Mouse (Mus musculus) liver, embryonic 15.5 days (tissue): ENCODE results near the gene Pcsk4. TPM values are rescaled to one million over a fixed set of nuclear protein-coding genes. Genes with fewer than 3 reads are reported as not detected.
A peak's percentile ranks its signal among the peaks of the same experiment; 100 is the strongest.

ENCODE experiments used
- ATAC-seq: fragments of 200-750 bp; cut with Nextera tagmentation; 2 replicates; pipeline ENCODE4 v1.8.0; 2017; ENCODE audit warnings: moderate number of reproducible peaks, mild to moderate bottlenecking, moderate library complexity; ENCODE audit not compliant: insufficient read depth
- H3K27ac ChIP-seq: fragments of 300-500 bp; sonication (generic); replicated peaks from 2 replicates; pipeline ENCODE4 v1.5.1; 2015; ENCODE audit warnings: mild to moderate bottlenecking, inconsistent platforms
- H3K27me3 ChIP-seq: fragments of 300-500 bp; sonication (generic); 2 replicates; pipeline ENCODE4 v1.6.1; 2015; ENCODE audit warnings: mild to moderate bottlenecking, inconsistent platforms
- H3K36me3 ChIP-seq: fragments of 300-500 bp; sonication (generic); replicated peaks from 2 replicates; pipeline ENCODE4 v1.6.1; 2015; ENCODE audit warnings: moderate library complexity, mild to moderate bottlenecking, inconsistent platforms
- H3K4me1 ChIP-seq: fragments of 300-500 bp; sonication (generic); replicated peaks from 2 replicates; pipeline ENCODE4 v1.6.1; 2015; ENCODE audit warnings: inconsistent platforms
- H3K4me2 ChIP-seq: fragments of 300-500 bp; sonication (generic); 2 replicates; pipeline ENCODE4 v1.6.1; 2015; ENCODE audit warnings: moderate library complexity, mild to moderate bottlenecking, inconsistent platforms
- H3K4me3 ChIP-seq: fragments of 300-500 bp; sonication (generic); replicated peaks from 2 replicates; pipeline ENCODE4 v1.5.1; 2015; ENCODE audit warnings: mild to moderate bottlenecking, inconsistent platforms
- H3K9ac ChIP-seq: fragments of 300-500 bp; sonication (generic); 2 replicates; pipeline ENCODE4 v1.6.1; 2015; ENCODE audit warnings: moderate library complexity, mild to moderate bottlenecking, inconsistent platforms
- H3K9me3 ChIP-seq: fragments of 300-500 bp; sonication (generic); replicated peaks from 2 replicates; pipeline ENCODE4 v1.6.1; 2016; ENCODE audit warnings: inconsistent platforms
- WGBS: fragments of 180-500 bp; shearing (Covaris S2); methylation state at CpG from one replicate; pipeline ENCODE4 v1.1.7; 2015; ENCODE audit warnings: mixed read lengths; ENCODE audit not compliant: insufficient replicate concordance; 5-methylcytosine and 5-hydroxymethylcytosine counted together
- microRNA-seq: library from miRNA; unstranded; fragments of <30 nt; microRNA quantifications from one replicate; pipeline ENCODE4, GENCODE M21; 2016
- polyA plus RNA-seq: library from polyadenylated mRNA; unstranded; fragments of >200 nt; fragmentation: Nextera tagmentation; extraction: Ambion mirVana; gene quantifications from 2 replicates; pipeline ENCODE4 v1.2.1, GENCODE M21; 2015

The Pcsk4 gene
- polyA plus RNA-seq, 1 experiment from 2014 or later, result 3.9 TPM

- ATAC-seq, result no peak
These were observed 47.4 kb downstream of the Pcsk4 start for GRCm38 (mm10) chr10:80281921-80282371.

GRCm38 (mm10) chr10:80281304-80281703 lies 48.0 kb downstream of the Pcsk4 start:
- no peak overlapping the region for H3K9ac ChIP-seq
- no peaks in the 10 kb centered on the region for H3K27me3 ChIP-seq
- no peaks in the 10 kb centered on the region for H3K9me3 ChIP-seq
- no peak overlapping the region for H3K4me3 ChIP-seq
- H3K27ac ChIP-seq, result peak overlapping the region; percentile 34; the same call in 1 of the 2 replicates
- 79% methylated on average over 7 of the region's 7 CpGs for WGBS
- ATAC-seq, result no peak
- no peak overlapping the region for H3K4me2 ChIP-seq
- peaks cover 100% of the 10 kb centered on the region for H3K36me3 ChIP-seq
- H3K4me1 ChIP-seq, result peaks cover 24% of the 10 kb centered on the region

More at GRCm38 (mm10) chr10:80281921-80282371, 47.4 kb downstream of the Pcsk4 start:
- Histone ChIP-seq H3K36me3 (peaks cover 100% of the 10 kb centered on the region), H3K4me3 (no peak overlapping the region), H3K27ac (no peak overlapping the region; the same call in 1 of the 2 replicates), H3K27me3 (no peaks in the 10 kb centered on the region), H3K9ac (no peak overlapping the region), H3K4me1 (peaks cover 24% of the 10 kb centered on the region), H3K9me3 (no peaks in the 10 kb centered on the region), H3K4me2 (no peak overlapping the region)
- 79% methylated on average over 8 of the region's 8 CpGs for WGBS

GRCm38 (mm10) chr10:80279273-80279672 lies 50.0 kb downstream of the Pcsk4 start:
- no peak overlapping the region for H3K27ac ChIP-seq
- H3K9ac ChIP-seq, result no peak overlapping the region
- H3K4me1 ChIP-seq, result peaks cover 32% of the 10 kb centered on the region
- no peaks in the 10 kb centered on the region for H3K9me3 ChIP-seq
- peaks cover 100% of the 10 kb centered on the region for H3K36me3 ChIP-seq
- no peak overlapping the region for H3K4me2 ChIP-seq
- no peak for ATAC-seq
- H3K4me3 ChIP-seq, result no peak overlapping the region
- WGBS, result 90% methylated on average over 12 of the region's 12 CpGs
- H3K27me3 ChIP-seq, result no peaks in the 10 kb centered on the region

GRCm38 (mm10) chr10:80278390-80278789 lies 50.9 kb downstream of the Pcsk4 start:
- Histone ChIP-seq H3K4me1 (peaks cover 40% of the 10 kb centered on the region), H3K4me2 (no peak overlapping the region), H3K9me3 (no peaks in the 10 kb centered on the region), H3K27ac (no peak overlapping the region), H3K9ac (no peak overlapping the region), H3K36me3 (peaks cover 100% of the 10 kb centered on the region), H3K27me3 (no peaks in the 10 kb centered on the region), H3K4me3 (no peak overlapping the region)
- ATAC-seq, result no peak
- WGBS, result 91% methylated on average over 9 of the region's 9 CpGs

GRCm38 (mm10) chr10:80276238-80276637 lies 53.1 kb downstream of the Pcsk4 start:
- Histone ChIP-seq H3K4me2 (no peak overlapping the region), H3K9me3 (no peaks in the 10 kb centered on the region), H3K27me3 (no peaks in the 10 kb centered on the region), H3K27ac (no peak overlapping the region; the same call in 1 of the 2 replicates), H3K36me3 (peaks cover 94% of the 10 kb centered on the region), H3K4me3 (no peak overlapping the region), H3K9ac (no peak overlapping the region), H3K4me1 (peaks cover 46% of the 10 kb centered on the region)
- WGBS, result 78% methylated on average over 5 of the region's 5 CpGs
- no peak for ATAC-seq

- no peak overlapping the region for H3K4me2 ChIP-seq
- no peaks in the 10 kb centered on the region for H3K9me3 ChIP-seq
- no peak for ATAC-seq
- H3K4me3 ChIP-seq, result no peak overlapping the region
- 83% methylated on average over 3 of the region's 3 CpGs for WGBS
- H3K36me3 ChIP-seq, result peaks cover 80% of the 10 kb centered on the region
- no peaks in the 10 kb centered on the region for H3K27me3 ChIP-seq
- peaks cover 60% of the 10 kb centered on the region for H3K4me1 ChIP-seq
- peak overlapping the region; percentile 29; the same call in 1 of the 2 replicates for H3K27ac ChIP-seq
- H3K9ac ChIP-seq, result no peak overlapping the region
These were observed 55.5 kb downstream of the Pcsk4 start for GRCm38 (mm10) chr10:80273847-80274246.

- peaks cover 78% of the 10 kb centered on the region for H3K36me3 ChIP-seq
- peak overlapping the region; percentile 91 for H3K4me2 ChIP-seq
- peaks cover 78% of the 10 kb centered on the region for H3K4me1 ChIP-seq
- WGBS, result 56% methylated on average over 8 of the region's 8 CpGs
- no peaks in the 10 kb centered on the region for H3K27me3 ChIP-seq
- peak overlapping the region; percentile 92 for H3K27ac ChIP-seq
- H3K9ac ChIP-seq, result peak overlapping the region; percentile 50; the same call in 1 of the 2 replicates
- no peaks in the 10 kb centered on the region for H3K9me3 ChIP-seq
- peak overlapping the region; percentile 38 for H3K4me3 ChIP-seq
- ATAC-seq, result peak; percentile 56
These were observed 57.3 kb downstream of the Pcsk4 start for GRCm38 (mm10) chr10:80271870-80272585.

Small RNA genes within 50 kb of the gene (microRNA-seq; reads per million reads assigned to microRNA genes)
- gene Mir6911, result 1.5 reads per million

Other genes starting within 250 kb of the Pcsk4 start
- gene Sbno2, start 223.9 kb downstream of the Pcsk4 start, polyA plus RNA-seq, result 10.4 and 12.3 TPM in 2 replicates
- 16.4 and 21.8 TPM in 2 replicates for gene Stk11, start 213.7 kb downstream of the Pcsk4 start, polyA plus RNA-seq
- 291 and 300 TPM in 2 replicates for gene Atp5d, start 190.9 kb downstream of the Pcsk4 start, polyA plus RNA-seq
- 0.35 and 0.51 TPM in 2 replicates for gene Cbarp, start 188.7 kb downstream of the Pcsk4 start, polyA plus RNA-seq
- 2.9 and 3.1 TPM in 2 replicates for gene Midn, start 181.2 kb downstream of the Pcsk4 start, polyA plus RNA-seq
- 13.1 and 17.0 TPM in 2 replicates for gene Cirbp, start 163.5 kb downstream of the Pcsk4 start, polyA plus RNA-seq
- gene 1600002K03Rik, start 156.6 kb downstream of the Pcsk4 start, polyA plus RNA-seq, result 8.9 and 10.1 TPM in 2 replicates
- 0.56 and 0.61 TPM in 2 replicates for gene Efna2, start 150.0 kb downstream of the Pcsk4 start, polyA plus RNA-seq
- 16.6 and 17.0 TPM in 2 replicates for gene Mum1, start 103.1 kb downstream of the Pcsk4 start, polyA plus RNA-seq
- gene Ndufs7, start 80.4 kb downstream of the Pcsk4 start, polyA plus RNA-seq, result 228 and 236 TPM in 2 replicates
- gene Gamt, start 68.5 kb downstream of the Pcsk4 start, polyA plus RNA-seq, result 112 and 138 TPM in 2 replicates
- gene Dazap1, start 68.0 kb downstream of the Pcsk4 start, polyA plus RNA-seq, result 26.0 and 27.2 TPM in 2 replicates
- 501 and 527 TPM in 2 replicates for gene Rps15, start 37.0 kb downstream of the Pcsk4 start, polyA plus RNA-seq
- gene Apc2, start 33.5 kb downstream of the Pcsk4 start, polyA plus RNA-seq, result 0.09 and 0.12 TPM in 2 replicates
- gene 2310011J03Rik, start 9.0 kb downstream of the Pcsk4 start, polyA plus RNA-seq, result 32.4 and 35.0 TPM in 2 replicates
- gene Reep6, start 455 bp upstream of the Pcsk4 start, polyA plus RNA-seq, result 75.6 and 92.4 TPM in 2 replicates
- 2.2 and 2.3 TPM in 2 replicates for gene Adamtsl5, start 18.9 kb upstream of the Pcsk4 start, polyA plus RNA-seq
- 0.03 and 0.06 TPM in 2 replicates for gene Plk5, start 27.0 kb upstream of the Pcsk4 start, polyA plus RNA-seq
- gene Mex3d, start 58.2 kb upstream of the Pcsk4 start, polyA plus RNA-seq, result 0.78 and 0.92 TPM in 2 replicates
- 63.2 and 74.5 TPM in 2 replicates for gene Mbd3, start 70.1 kb upstream of the Pcsk4 start, polyA plus RNA-seq
- 526 and 581 TPM in 2 replicates for gene Uqcr11, start 77.3 kb upstream of the Pcsk4 start, polyA plus RNA-seq
- gene Tcf3, start 104.1 kb upstream of the Pcsk4 start, polyA plus RNA-seq, result 52.8 and 59.5 TPM in 2 replicates
- not detected in 2 replicates for gene Onecut3, start 165.3 kb upstream of the Pcsk4 start, polyA plus RNA-seq
- 0.02 TPM in 1 of 2 replicates, not detected in the other for gene Atp8b3, start 209.6 kb upstream of the Pcsk4 start, polyA plus RNA-seq
- gene Rexo1, start 232.1 kb upstream of the Pcsk4 start, polyA plus RNA-seq, result 12.8 and 15.6 TPM in 2 replicates
- 11.7 and 12.1 TPM in 2 replicates for gene Klf16, start 247.8 kb upstream of the Pcsk4 start, polyA plus RNA-seq